ENCODE assay signal across 8 mouse cellular contexts in genomic region chr2:65145421-65146117, GRCm38 (mm10).
DNase-seq lines count a peak whose midpoint lies in the region; ATAC-seq lines count a peak whose summit lies in the region.

No protein-coding gene starts in this region.

- DNase-seq in cerebellum, adult 9-10 months: peak; percentile 11
- DNase-seq in cerebellum, adult 18-20 months: no peak
- peak; percentile 54 to 56 for DNase-seq in B cell, adult 2 months
- peak; percentile 78 for DNase-seq in embryo, embryonic 10 days (ENCODE audit: low spot score)
- peak; percentile 15 to 48 for DNase-seq in heart, postnatal 14 days
- peak; percentile 66 for DNase-seq in kidney, postnatal 14 days
- DNase-seq in thymus, postnatal 0 days (ENCODE audit: low spot score): peak; percentile 47

- intact Hi-C loops in heart, postnatal 14 days (cut with DNase I): loop anchor here (1.0 to 10.0 kb wide), 3 partner anchors 93 to 419 kb away; partner anchors contain the start of genes Cobll1 and Scn3a

- ATAC-seq in megakaryocyte progenitor cell, adult 5-6 weeks (replicated peaks; ENCODE audit: poor library complexity): peak; percentile 97

Comparison
In these comparisons a context has a peak if more than half of its experiments do, and no peak if none do; other contexts are left out.
1. DNase-seq: peak in cerebellum, adult 9-10 months (single experiment), B cell, adult 2 months (2 of 2), embryo, embryonic 10 days (single experiment), heart, postnatal 14 days (2 of 2), kidney, postnatal 14 days (single experiment) and thymus, postnatal 0 days (single experiment); none in cerebellum, adult 18-20 months (0 of 2).